Mouse (Mus musculus) bone marrow macrophage, adult 2 months (primary cell): ENCODE measurements around the gene Hlf.

Experiments
- CTCF ChIP-seq: IDR thresholded peaks from 2 replicates; pipeline ENCODE4 v1.5.1; 2012; ENCODE audit warnings: low read depth, mild to moderate bottlenecking, low read length, moderate library complexity
- POLR2A ChIP-seq: IDR thresholded peaks from 2 replicates; pipeline ENCODE4 v1.6.1; 2012; ENCODE audit warnings: mild to moderate bottlenecking, low read depth, low read length, borderline replicate concordance

DNA sequence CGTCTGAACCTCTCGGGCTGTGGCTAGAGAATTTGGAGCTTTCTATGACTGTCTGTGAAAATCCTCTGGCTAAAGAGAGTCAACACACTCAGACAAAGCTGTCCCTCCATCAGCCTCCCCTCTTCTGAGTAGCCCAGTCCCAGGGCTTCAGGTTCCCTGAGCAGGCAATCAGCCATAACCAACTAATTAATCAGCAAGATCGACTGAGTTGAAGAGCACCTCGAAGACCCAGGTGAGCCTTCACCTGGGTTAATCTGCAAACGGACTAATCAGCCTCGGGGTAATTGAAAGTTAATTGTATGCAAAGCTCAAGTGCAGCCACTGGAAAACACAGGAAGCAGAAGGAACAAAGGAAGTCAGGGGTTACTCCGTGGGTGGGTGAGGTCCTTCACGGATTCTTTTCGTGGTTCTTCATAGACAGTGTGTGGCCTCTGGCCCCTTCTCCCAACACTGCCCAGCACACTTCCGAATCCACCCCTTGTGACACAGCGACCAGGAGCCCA is 19.9 kb downstream of the Hlf start:
- TF ChIP-seq POLR2A (no peak), CTCF (no peak)
